Mouse (Mus musculus): ENCODE data around the gene Zbp1.

GRCm38 (mm10) chr2:173170081-173170480 is 48.6 kb downstream of the Zbp1 start:
- TF ChIP-seq CTCF (IDR thresholded peaks at IDR 0.05; ENCODE audit: borderline replicate concordance, control insufficient read depth, extremely low read depth, insufficient read depth, low read length, poor library complexity) (no peak), POLR2A (IDR thresholded peaks at IDR 0.05; ENCODE audit: control insufficient read depth, extremely low read depth, insufficient read depth, low read length, poor library complexity) (no peak)
